Mouse (Mus musculus) stomach, postnatal 0 days (tissue): ENCODE data around the gene AI854703.

Experiments
- CTCF ChIP-seq: IDR thresholded peaks from 2 replicates; pipeline ENCODE4 v1.5.1; 2016; ENCODE audit warnings: antibody characterized with exemption, low read depth, mild to moderate bottlenecking, moderate library complexity
- EP300 ChIP-seq: optimal IDR thresholded peaks from 2 replicates; pipeline ENCODE3; 2016; ENCODE audit warnings: antibody characterized with exemption

- TF ChIP-seq EP300 (no peak), CTCF (no peak)
Observed at GRCm38 (mm10) chr6:48630831-48631230, 4.3 kb downstream of the AI854703 start.
